Mouse (Mus musculus) right cerebral cortex, adult 18-20 months (tissue): ENCODE measurements around the gene Tfr2.

ENCODE experiments used
- DNase-seq: peaks from one replicate; pipeline ENCODE4 v3.0.0; 2022; ENCODE audit warnings: mixed read lengths

Gene Tfr2

GRCm38 (mm10) chr5:137569665-137570064 lies at the start of gene Tfr2:
TSS of gene Tfr2 (plus strand) at chr5:137569840.
- no peak for DNase-seq

- no peak for DNase-seq
Observed at GRCm38 (mm10) chr5:137521861-137522260, 47.8 kb upstream of the Tfr2 start.

- no peak for DNase-seq
Observed at GRCm38 (mm10) chr5:137522711-137523110, 46.9 kb upstream of the Tfr2 start.

- no peak for DNase-seq
Observed at GRCm38 (mm10) chr5:137523396-137524250, 46.0 kb upstream of the Tfr2 start.

GRCm38 (mm10) chr5:137524251-137524515 lies 45.5 kb upstream of the Tfr2 start:
- no peak for DNase-seq

- DNase-seq = no peak
Observed at GRCm38 (mm10) chr5:137524671-137525070, 45.0 kb upstream of the Tfr2 start.

- DNase-seq = no peak
Observed at GRCm38 (mm10) chr5:137525511-137525910, 44.1 kb upstream of the Tfr2 start.

- DNase-seq = peak; percentile 52
Observed at GRCm38 (mm10) chr5:137526192-137526936, 43.3 kb upstream of the Tfr2 start.

- no peak for DNase-seq
Observed at GRCm38 (mm10) chr5:137527413-137527812, 42.2 kb upstream of the Tfr2 start.

GRCm38 (mm10) chr5:137528247-137528968 lies 41.2 kb upstream of the Tfr2 start:
- DNase-seq = no peak

GRCm38 (mm10) chr5:137529221-137529995 lies 40.2 kb upstream of the Tfr2 start:
- DNase-seq = no peak

- no peak for DNase-seq
Observed at GRCm38 (mm10) chr5:137530075-137530474, 39.6 kb upstream of the Tfr2 start.

GRCm38 (mm10) chr5:137530588-137531413 lies 38.8 kb upstream of the Tfr2 start:
- peak; percentile 91 for DNase-seq

- DNase-seq = peak; percentile 53
Observed at GRCm38 (mm10) chr5:137531414-137532130, 38.1 kb upstream of the Tfr2 start.

GRCm38 (mm10) chr5:137532131-137532807 lies 37.4 kb upstream of the Tfr2 start:
- DNase-seq = no peak

GRCm38 (mm10) chr5:137532808-137533116 lies 36.9 kb upstream of the Tfr2 start:
- no peak for DNase-seq

- DNase-seq = peak; percentile 97
Observed at GRCm38 (mm10) chr5:137533117-137533827, 36.4 kb upstream of the Tfr2 start, which contains the start of the genes Epo and Gnb2. TSS of gene Epo (minus strand) at chr5:137533242. TSS of gene Gnb2 (minus strand) at chr5:137533510.

GRCm38 (mm10) chr5:137534762-137535161 lies 34.9 kb upstream of the Tfr2 start:
- no peak for DNase-seq

GRCm38 (mm10) chr5:137535318-137535717 lies 34.3 kb upstream of the Tfr2 start:
- no peak for DNase-seq

- DNase-seq = no peak
Observed at GRCm38 (mm10) chr5:137537461-137537860, 32.2 kb upstream of the Tfr2 start.
